Comparison of ENCODE assay signal across 18 mouse cellular contexts in the genomic region with DNA sequence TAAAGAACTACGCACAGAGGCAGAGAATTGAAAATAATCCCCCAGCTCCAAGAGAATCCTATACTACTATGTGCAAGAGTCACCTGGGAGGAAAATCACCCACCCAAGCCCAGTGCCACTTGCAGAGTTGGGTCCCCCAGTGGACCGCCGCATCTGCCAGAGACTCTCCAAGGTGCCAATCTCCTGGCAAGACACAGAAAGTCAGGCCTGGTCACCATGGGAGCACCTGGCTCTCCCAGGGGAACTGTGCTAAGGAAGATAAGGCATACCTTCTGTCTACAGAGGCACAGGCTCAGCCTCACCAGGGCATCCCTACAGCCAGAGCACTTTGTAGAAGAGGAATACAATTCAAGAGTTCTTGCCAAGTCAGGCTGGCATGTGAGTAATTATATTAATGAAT. TPM values are rescaled to one million over a fixed set of nuclear protein-coding genes. Genes with fewer than 3 reads are reported as not detected.
DNase-seq lines count a peak whose midpoint lies in the region; ATAC-seq and TF ChIP-seq lines count a peak whose summit lies in the region.
"Had no signal": no experiment of that assay in that cellular context is flagged by ENCODE, and none has a peak within 500 bp of the region (broad histone marks: within the 10 kb centered on the region; RNA-seq: fewer than 3 reads in every experiment).

No protein-coding gene starts in this region.

- WGBS in forebrain, postnatal 0 days: 77% methylated on average over 3 of the region's 3 CpGs
- WGBS in forebrain, embryonic 14.5 days: 93% methylated on average over 3 of the region's 3 CpGs
- WGBS in limb, embryonic 13.5 days: 98% methylated on average over 3 of the region's 3 CpGs
- WGBS in limb, embryonic 10.5 days: 94% methylated on average over 3 of the region's 3 CpGs
- WGBS in limb, embryonic 15.5 days: 90% methylated on average over 3 of the region's 3 CpGs
- 91% methylated on average over 3 of the region's 3 CpGs for WGBS in hindbrain, embryonic 16.5 days

- peaks cover 14% of the 10 kb centered on the region for H3K4me1 ChIP-seq in forebrain, postnatal 0 days (ENCODE audit: insufficient read depth)
- peaks cover 15% of the 10 kb centered on the region for H3K4me1 ChIP-seq in forebrain, embryonic 14.5 days (ENCODE audit: control insufficient read depth, insufficient read depth, low read length)
- peaks cover 69% of the 10 kb centered on the region for H3K4me1 ChIP-seq in limb, embryonic 13.5 days
- H3K4me1 ChIP-seq in limb, embryonic 10.5 days: peaks cover 20% of the 10 kb centered on the region
- peaks cover 67% of the 10 kb centered on the region for H3K4me1 ChIP-seq in limb, embryonic 15.5 days
- peaks cover 5% of the 10 kb centered on the region for H3K4me1 ChIP-seq in hindbrain, embryonic 16.5 days (ENCODE audit: control insufficient read depth, insufficient read depth, low read depth, low read length)

- DNase-seq in cerebellum, adult 9-11 months: peak; percentile 60
- DNase-seq in forebrain, postnatal 0 days: no peak
- no peak for DNase-seq in forebrain, embryonic 14.5 days (ENCODE audit: low spot score)
- DNase-seq in limb, embryonic 10.5 days (ENCODE audit: low spot score): no peak
- DNase-seq: adrenal gland, adult 2 months; adrenal gland, postnatal 25 days; gastrocnemius, postnatal 25 days; heart, adult 11 months; heart, postnatal 36 days; kidney, adult 11 months had no signal

- no peak for ATAC-seq in cerebellum, adult (ENCODE audit: insufficient number of reproducible peaks, low FRiP score, low TSS enrichment)
- no peak for ATAC-seq in forebrain, postnatal 0 days
- no peak for ATAC-seq in forebrain, embryonic 14.5 days
- ATAC-seq in limb, embryonic 13.5 days (ENCODE audit: low FRiP score, low read depth): no peak
- no peak for ATAC-seq in limb, embryonic 15.5 days (ENCODE audit: insufficient number of reproducible peaks, low FRiP score, low TSS enrichment, low read depth)
- no peak for ATAC-seq in hindbrain, embryonic 16.5 days
- ATAC-seq: inflammation-experienced regulatory T-cells, adult 6 months had no signal

- 0 out of 2 replicates have a peak overlapping the region, but pooled peaks have one; percentile 21 for H3K27ac ChIP-seq in forebrain, postnatal 0 days (ENCODE audit: low read depth, low read length)
- no peak overlapping the region for H3K27ac ChIP-seq in forebrain, embryonic 14.5 days (ENCODE audit: low read depth, low read length)
- H3K27ac ChIP-seq in limb, embryonic 13.5 days: peak overlapping the region; percentile 48; the same call in 1 of the 2 replicates
- H3K27ac ChIP-seq in limb, embryonic 10.5 days: no peak overlapping the region
- peak overlapping the region; percentile 68 for H3K27ac ChIP-seq in limb, embryonic 15.5 days
- no peak overlapping the region; the same call in 1 of the 2 replicates for H3K27ac ChIP-seq in hindbrain, embryonic 16.5 days (ENCODE audit: low read depth, low read length)
- H3K27ac ChIP-seq: forebrain, embryonic 12.5 days; heart, embryonic 13.5 days; hindbrain, embryonic 15.5 days had no signal

- no peak for TF ChIP-seq CTCF in forebrain, postnatal 0 days (IDR thresholded peaks at IDR 0.05; ENCODE audit: low read depth)

- peak overlapping the region; percentile 21; the same call in 1 of the 2 replicates for H3K4me2 ChIP-seq in forebrain, postnatal 0 days (ENCODE audit: low read depth)
- H3K4me2 ChIP-seq in forebrain, embryonic 14.5 days (ENCODE audit: low read length): no peak overlapping the region
- H3K4me2 ChIP-seq in limb, embryonic 13.5 days (replicated peaks): no peak overlapping the region
- H3K4me2 ChIP-seq in limb, embryonic 15.5 days: no peak overlapping the region
- no peak overlapping the region for H3K4me2 ChIP-seq in hindbrain, embryonic 16.5 days (ENCODE audit: low read length)
- H3K4me2 ChIP-seq: forebrain, embryonic 12.5 days; heart, embryonic 13.5 days; hindbrain, embryonic 15.5 days had no signal

- no peak overlapping the region for H3K4me3 ChIP-seq in forebrain, postnatal 0 days (ENCODE audit: low read depth, low read length)
- no peak overlapping the region for H3K4me3 ChIP-seq in forebrain, embryonic 14.5 days (ENCODE audit: low read depth, low read length)
- H3K4me3 ChIP-seq in limb, embryonic 13.5 days: no peak overlapping the region
- H3K4me3 ChIP-seq in limb, embryonic 10.5 days: no peak overlapping the region
- no peak overlapping the region for H3K4me3 ChIP-seq in limb, embryonic 15.5 days
- H3K4me3 ChIP-seq in hindbrain, embryonic 16.5 days (ENCODE audit: low read length): no peak overlapping the region
- H3K4me3 ChIP-seq: forebrain, embryonic 12.5 days; heart, embryonic 13.5 days; hindbrain, embryonic 15.5 days had no signal

- no peak overlapping the region for H3K9ac ChIP-seq in forebrain, postnatal 0 days
- no peak overlapping the region for H3K9ac ChIP-seq in forebrain, embryonic 14.5 days (ENCODE audit: low read length)
- no peak overlapping the region for H3K9ac ChIP-seq in limb, embryonic 13.5 days
- no peak overlapping the region for H3K9ac ChIP-seq in limb, embryonic 15.5 days
- no peak overlapping the region for H3K9ac ChIP-seq in hindbrain, embryonic 16.5 days (ENCODE audit: low read depth, low read length)
- H3K9ac ChIP-seq: forebrain, embryonic 12.5 days; hindbrain, embryonic 15.5 days had no signal

- no peaks in the 10 kb centered on the region for H3K9me3 ChIP-seq in forebrain, postnatal 0 days (ENCODE audit: low read length)
- H3K9me3 ChIP-seq in forebrain, embryonic 14.5 days (replicated peaks; ENCODE audit: control insufficient read depth, low read length): no peaks in the 10 kb centered on the region
- no peaks in the 10 kb centered on the region for H3K9me3 ChIP-seq in limb, embryonic 13.5 days
- no peaks in the 10 kb centered on the region for H3K9me3 ChIP-seq in limb, embryonic 10.5 days (replicated peaks)
- no peaks in the 10 kb centered on the region for H3K9me3 ChIP-seq in limb, embryonic 15.5 days
- no peaks in the 10 kb centered on the region for H3K9me3 ChIP-seq in hindbrain, embryonic 16.5 days (ENCODE audit: control insufficient read depth, low read length)
- H3K9me3 ChIP-seq: forebrain, embryonic 12.5 days; heart, embryonic 13.5 days; hindbrain, embryonic 15.5 days had no signal

- H3K27me3 ChIP-seq in forebrain, postnatal 0 days (ENCODE audit: insufficient read depth, low read length): no peaks in the 10 kb centered on the region
- H3K27me3 ChIP-seq in forebrain, embryonic 14.5 days (replicated peaks; ENCODE audit: control insufficient read depth, insufficient read depth, low read length): no peaks in the 10 kb centered on the region
- peaks cover 6% of the 10 kb centered on the region; the same call in 1 of the 2 replicates for H3K27me3 ChIP-seq in limb, embryonic 13.5 days
- peaks cover 99% of the 10 kb centered on the region for H3K27me3 ChIP-seq in limb, embryonic 10.5 days (ENCODE audit: low read depth, poor library complexity, severe bottlenecking)
- no peaks in the 10 kb centered on the region for H3K27me3 ChIP-seq in limb, embryonic 15.5 days
- 0 out of 2 replicates have a peak, but pooled peaks cover 4% of the 10 kb centered on the region for H3K27me3 ChIP-seq in hindbrain, embryonic 16.5 days (replicated peaks; ENCODE audit: control insufficient read depth, insufficient read depth, low read length)

- H3K36me3 ChIP-seq in forebrain, postnatal 0 days (ENCODE audit: insufficient read depth): peaks cover 27% of the 10 kb centered on the region
- peaks cover 49% of the 10 kb centered on the region for H3K36me3 ChIP-seq in forebrain, embryonic 14.5 days (ENCODE audit: control insufficient read depth, insufficient read depth, low read length)
- H3K36me3 ChIP-seq in limb, embryonic 13.5 days: peaks cover 69% of the 10 kb centered on the region
- H3K36me3 ChIP-seq in limb, embryonic 10.5 days: no peaks in the 10 kb centered on the region
- peaks cover 42% of the 10 kb centered on the region for H3K36me3 ChIP-seq in limb, embryonic 15.5 days
- no peaks in the 10 kb centered on the region for H3K36me3 ChIP-seq in hindbrain, embryonic 16.5 days (ENCODE audit: control insufficient read depth, insufficient read depth, low read length)
- H3K36me3 ChIP-seq: hindbrain, embryonic 15.5 days had no signal

RNA-seq across cellular contexts. Expression of a gene that starts 35.5 kb away (rescaled TPM):
- not detected in 2 replicates for total RNA-seq in forebrain, postnatal 0 days (2014; rRNA removed)
- 0.56 and 1.0 TPM in 2 replicates for polyA plus RNA-seq in forebrain, postnatal 0 days (2015; fragmentation: Nextera tagmentation; extraction: Ambion mirVana)
- 1.5 and 1.7 TPM in 2 replicates for polyA plus RNA-seq in forebrain, embryonic 14.5 days (2014; fragmentation: Nextera tagmentation; extraction: Ambion mirVana)
- 7.1 and 9.8 TPM in 2 replicates for polyA plus RNA-seq in limb, embryonic 13.5 days (2015; fragmentation: Nextera tagmentation; extraction: Ambion mirVana)
- 3.7 and 8.1 TPM in 2 replicates for polyA plus RNA-seq in limb, embryonic 10.5 days (2016; fragmentation: Nextera tagmentation; extraction: Ambion mirVana)
- polyA plus RNA-seq in limb, embryonic 15.5 days (2015; fragmentation: Nextera tagmentation; extraction: Ambion mirVana): 3.8 and 5.5 TPM in 2 replicates
- 0.82 and 0.89 TPM in 2 replicates for polyA plus RNA-seq in hindbrain, embryonic 16.5 days (2015; fragmentation: Nextera tagmentation; extraction: Ambion mirVana)
- total RNA-seq: adrenal gland, postnatal 25 days had no signal

RNA-seq across cellular contexts. Expression of a gene that starts 41.8 kb away (rescaled TPM):
- 111 and 116 TPM in 2 replicates for total RNA-seq in forebrain, postnatal 0 days (2014; rRNA removed)
- 347 and 376 TPM in 2 replicates for polyA plus RNA-seq in forebrain, postnatal 0 days (2015; fragmentation: Nextera tagmentation; extraction: Ambion mirVana)
- polyA plus RNA-seq in forebrain, embryonic 14.5 days (2014; fragmentation: Nextera tagmentation; extraction: Ambion mirVana): 237 and 318 TPM in 2 replicates
- polyA plus RNA-seq in limb, embryonic 13.5 days (2015; fragmentation: Nextera tagmentation; extraction: Ambion mirVana): 46.9 and 48.0 TPM in 2 replicates
- polyA plus RNA-seq in limb, embryonic 10.5 days (2016; fragmentation: Nextera tagmentation; extraction: Ambion mirVana): 0.24 and 2.1 TPM in 2 replicates
- 87.0 and 100 TPM in 2 replicates for polyA plus RNA-seq in limb, embryonic 15.5 days (2015; fragmentation: Nextera tagmentation; extraction: Ambion mirVana)
- 94.3 and 109 TPM in 2 replicates for polyA plus RNA-seq in hindbrain, embryonic 16.5 days (2015; fragmentation: Nextera tagmentation; extraction: Ambion mirVana)

RNA-seq across cellular contexts. Expression of a gene that starts 57.1 kb away (rescaled TPM):
- total RNA-seq in forebrain, postnatal 0 days (2014; rRNA removed): 2.2 and 2.7 TPM in 2 replicates
- 2.4 and 2.5 TPM in 2 replicates for polyA plus RNA-seq in forebrain, postnatal 0 days (2015; fragmentation: Nextera tagmentation; extraction: Ambion mirVana)
- polyA plus RNA-seq in forebrain, embryonic 14.5 days (2014; fragmentation: Nextera tagmentation; extraction: Ambion mirVana): 2.9 and 3.8 TPM in 2 replicates
- 4.1 and 4.9 TPM in 2 replicates for polyA plus RNA-seq in limb, embryonic 13.5 days (2015; fragmentation: Nextera tagmentation; extraction: Ambion mirVana)
- 4.6 and 4.7 TPM in 2 replicates for polyA plus RNA-seq in limb, embryonic 10.5 days (2016; fragmentation: Nextera tagmentation; extraction: Ambion mirVana)
- 5.6 and 6.0 TPM in 2 replicates for polyA plus RNA-seq in limb, embryonic 15.5 days (2015; fragmentation: Nextera tagmentation; extraction: Ambion mirVana)
- 2.6 and 3.2 TPM in 2 replicates for polyA plus RNA-seq in hindbrain, embryonic 16.5 days (2015; fragmentation: Nextera tagmentation; extraction: Ambion mirVana)

Comparison
In these comparisons a context has a peak if more than half of its experiments do, and no peak if none do; other contexts are left out.
1. H3K27ac ChIP-seq: peak in forebrain, postnatal 0 days (single experiment), limb, embryonic 13.5 days (single experiment) and limb, embryonic 15.5 days (single experiment); none in forebrain, embryonic 14.5 days (single experiment), limb, embryonic 10.5 days (single experiment) and hindbrain, embryonic 16.5 days (single experiment).
2. RNA of a gene that starts 41.8 kb away (polyA plus RNA-seq): 347 to 376 TPM in forebrain, postnatal 0 days, 237 to 318 TPM in forebrain, embryonic 14.5 days, 94.3 to 109 TPM in hindbrain, embryonic 16.5 days, 87.0 to 100 TPM in limb, embryonic 15.5 days and 46.9 to 48.0 TPM in limb, embryonic 13.5 days; 0.24 to 2.1 TPM in limb, embryonic 10.5 days; every median in the first group is over 10 times any median in the second.